ENCODE assay signal across 10 mouse cellular contexts in genomic region chr2:72838085-72838727, GRCm38 (mm10).
DNase-seq lines count a peak whose midpoint lies in the region; ATAC-seq and TF ChIP-seq lines count a peak whose summit lies in the region.
"Had no signal": no experiment of that assay in that cellular context is flagged by ENCODE, and none has a peak within 500 bp of the region (broad histone marks: within the 10 kb centered on the region; RNA-seq: fewer than 3 reads in every experiment).

No protein-coding gene starts in this region.

- no peak overlapping the region for H3K27ac ChIP-seq in embryonic facial prominence, embryonic 14.5 days (replicated peaks; ENCODE audit: low read depth, low read length)
- H3K27ac ChIP-seq in layer of hippocampus, adult 2 months = no peak overlapping the region
- H3K27ac ChIP-seq: macrophage had no signal

- H3K4me2 ChIP-seq in embryonic facial prominence, embryonic 14.5 days (ENCODE audit: low read depth, low read length) = no peak overlapping the region

- no peak overlapping the region for H3K9ac ChIP-seq in embryonic facial prominence, embryonic 14.5 days (ENCODE audit: low read depth, low read length)
- H3K9ac ChIP-seq: forebrain, postnatal 0 days had no signal

- peaks cover 12% of the 10 kb centered on the region; the same call in 1 of the 2 replicates for H3K9me3 ChIP-seq in embryonic facial prominence, embryonic 14.5 days (ENCODE audit: control insufficient read depth, low read length)

- no peak overlapping the region for H3K4me3 ChIP-seq in embryonic facial prominence, embryonic 14.5 days (ENCODE audit: low read depth, low read length)
- H3K4me3 ChIP-seq in layer of hippocampus, adult 2 months = no peak overlapping the region

- DNase-seq in heart, adult 8-10 months (ENCODE audit: low spot score) = peak; percentile 27
- no peak for DNase-seq in heart, postnatal 25 days (ENCODE audit: low spot score)
- peak; percentile 59 to 69 for DNase-seq in CD8-positive naive resting alpha-beta T cell, adult 2 months (ENCODE audit: low read depth in 2 of 2, low spot score in 2 of 2)
- DNase-seq in embryonic facial prominence, embryonic 14.5 days (ENCODE audit: low spot score) = peak; percentile 63
- DNase-seq in layer of hippocampus, adult 2 months (ENCODE audit: low spot score in 2 of 2) = no peak
- DNase-seq in gastrocnemius, postnatal 4 days (ENCODE audit: low spot score in 2 of 2) = no peak
- DNase-seq in frontal cortex, postnatal 14 days (ENCODE audit: low spot score in 2 of 2) = no peak
- DNase-seq: forebrain, postnatal 0 days had no signal

- ATAC-seq in embryonic facial prominence, embryonic 14.5 days (ENCODE audit: low read depth) = no peak
- ATAC-seq in megakaryocyte, adult 5-6 weeks (ENCODE audit: poor library complexity, severe bottlenecking) = peak; percentile 33; the same call in 1 of the 2 replicates
- ATAC-seq: forebrain, postnatal 0 days had no signal

- intact Hi-C loops in heart, postnatal 25 days (cut with DNase I) = no loop called here

- no peaks in the 10 kb centered on the region for H3K36me3 ChIP-seq in embryonic facial prominence, embryonic 14.5 days (ENCODE audit: control insufficient read depth, insufficient read depth, low read length)

- TF ChIP-seq CTCF in layer of hippocampus, adult 2 months (conservative IDR thresholded peaks at IDR 0.05) = no peak

- H3K4me1 ChIP-seq in embryonic facial prominence, embryonic 14.5 days (ENCODE audit: control insufficient read depth, insufficient read depth, low read length) = peaks cover 11% of the 10 kb centered on the region; the same call in 1 of the 2 replicates

- WGBS in embryonic facial prominence, embryonic 14.5 days = 48% methylated on average over 6 of the region's 6 CpGs

- H3K27me3 ChIP-seq in embryonic facial prominence, embryonic 14.5 days (replicated peaks; ENCODE audit: control insufficient read depth, insufficient read depth, low read length) = no peaks in the 10 kb centered on the region

Comparison
In these comparisons a context has a peak if more than half of its experiments do, and no peak if none do; other contexts are left out.
1. DNase-seq: peak in heart, adult 8-10 months (single experiment), CD8-positive naive resting alpha-beta T cell, adult 2 months (2 of 2) and embryonic facial prominence, embryonic 14.5 days (single experiment); none in heart, postnatal 25 days (single experiment), layer of hippocampus, adult 2 months (0 of 2), gastrocnemius, postnatal 4 days (0 of 2) and frontal cortex, postnatal 14 days (0 of 2).